Mouse (Mus musculus) kidney, adult 2 months (tissue): ENCODE data around the gene Rnaseh2a.

Experiments
- CTCF ChIP-seq: fragments of 200-500 bp; conservative IDR thresholded peaks from 2 replicates; pipeline ENCODE4 v1.5.1; 2011; ENCODE audit warnings: low read depth, mild to moderate bottlenecking, control low read depth, low read length, moderate library complexity, mixed read lengths; ENCODE audit not compliant: insufficient read depth, insufficient read length
- POLR2A ChIP-seq: fragments of 200-500 bp; IDR thresholded peaks from one replicate; pipeline ENCODE4 v1.6.1; 2011; ENCODE audit warnings: low read depth, low read length, control low read depth

DNA sequence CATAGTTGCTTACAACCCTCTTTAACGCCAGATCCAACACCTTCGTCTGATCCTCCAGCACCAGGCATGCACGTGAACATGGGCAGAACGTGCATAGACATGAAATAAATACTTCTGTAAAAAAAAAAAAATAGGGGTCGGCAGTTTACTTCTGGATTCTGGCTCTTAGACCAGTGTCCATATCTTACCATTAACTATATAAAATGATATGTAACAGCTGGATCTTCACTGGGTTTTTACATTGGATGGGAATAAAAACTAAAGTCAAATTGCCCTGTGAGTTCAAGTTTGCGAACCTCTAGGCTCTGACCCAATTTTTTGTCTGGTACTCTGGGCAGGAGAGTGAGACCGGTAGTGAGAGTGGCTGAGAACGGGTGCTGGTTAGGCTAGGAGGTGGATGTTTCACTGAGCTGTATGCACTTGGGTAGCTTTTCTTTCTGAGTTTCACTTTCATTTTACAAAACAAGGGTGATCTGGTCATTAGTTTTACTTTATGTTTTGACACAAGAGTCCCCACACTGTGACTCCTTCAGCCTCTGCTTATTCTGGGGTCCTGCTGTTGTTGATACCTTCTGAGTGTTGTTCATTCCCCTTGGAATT is 5.1 kb upstream of the Rnaseh2a start:
- TF ChIP-seq CTCF, result no peak
- no peak for TF ChIP-seq POLR2A
